Mouse (Mus musculus) C2C12 (cell line): Measurements from ENCODE around the gene Strn3. TPM values are rescaled to one million over a fixed set of nuclear protein-coding genes. Genes with fewer than 3 reads are reported as not detected.

Experiments used
- H3K27me3 ChIP-seq: one replicate; pipeline ENCODE4 v1.6.1; 2011; ENCODE audit not compliant: control insufficient read depth, insufficient read depth, insufficient read length
- H3K36me3 ChIP-seq: one replicate; pipeline ENCODE4 v1.6.1; 2011; ENCODE audit not compliant: control insufficient read depth, insufficient read depth
- H3K4me3 ChIP-seq: one replicate; pipeline ENCODE4 v1.5.1; 2011; ENCODE audit warnings: mild to moderate bottlenecking, control low read depth; ENCODE audit not compliant: poor library complexity, insufficient read depth, severe bottlenecking
- H3K79me2 ChIP-seq: one replicate; pipeline ENCODE4 v1.6.1; 2011; ENCODE audit not compliant: control insufficient read depth, insufficient read depth
- H3K79me3 ChIP-seq: one replicate; pipeline ENCODE4 v1.6.1; 2011; ENCODE audit warnings: low read depth, control low read depth
- H3ac ChIP-seq: one replicate; pipeline ENCODE3; 2011; ENCODE audit warnings: low read depth; ENCODE audit not compliant: control insufficient read depth, insufficient read length
- CEBPB ChIP-seq: IDR thresholded peaks from one replicate; pipeline ENCODE4 v1.6.1; 2011; ENCODE audit warnings: low read depth, mild to moderate bottlenecking, control low read depth, moderate library complexity
- CTCF ChIP-seq: IDR thresholded peaks from one replicate; pipeline ENCODE4 v1.5.1; 2011; ENCODE audit not compliant: control insufficient read depth, insufficient read depth, insufficient read length
- FOSL1 ChIP-seq: IDR thresholded peaks from one replicate; pipeline ENCODE4 v1.8.0; 2011; ENCODE audit warnings: mild to moderate bottlenecking, low read length; ENCODE audit not compliant: poor library complexity, insufficient read depth, severe bottlenecking
- MAX ChIP-seq: IDR thresholded peaks from one replicate; pipeline ENCODE4 v1.6.1; 2011; ENCODE audit warnings: mild to moderate bottlenecking, control low read depth
- MYOD1 ChIP-seq: IDR thresholded peaks from one replicate; pipeline ENCODE4 v1.6.1; 2011; ENCODE audit warnings: low read depth; ENCODE audit not compliant: control insufficient read depth, insufficient read length
- MYOG ChIP-seq: IDR thresholded peaks from one replicate; pipeline ENCODE4 v1.6.1; 2011; ENCODE audit not compliant: control insufficient read depth, insufficient read length; ENCODE audit errors: extremely low read depth
- USF1 ChIP-seq: IDR thresholded peaks from one replicate; pipeline ENCODE4 v1.6.1; 2011; ENCODE audit warnings: low read depth, mild to moderate bottlenecking, control low read depth, moderate library complexity
- long read RNA-seq, 2 experiments: library from polyadenylated mRNA; unstranded; transcript quantifications; one replicate each; pipeline ENCODE4 v2.0.0; 2019 to 2020
- polyA plus RNA-seq: library from polyadenylated mRNA; unstranded; fragments of >200 nt; fragmentation: generic; extraction: Trizol; gene quantifications from one replicate; pipeline ENCODE4 v1.2.1, GENCODE M21; 2012; ENCODE audit warnings: missing spikeins

Gene Strn3
- polyA plus RNA-seq: 20.5 TPM
- long read RNA-seq, experiment 1, partial matches to known transcripts: 11 of 12 reads
- long read RNA-seq, experiment 1, other reads (novel, unspliced or antisense): 0 of 12 reads
- long read RNA-seq, experiment 2, partial matches to known transcripts: 8 of 18 reads
- long read RNA-seq, experiment 2, other reads (novel, unspliced or antisense): 8 of 18 reads

- H3ac ChIP-seq: peak within 1 kb of the TSS; percentile 91
- H3K79me3 ChIP-seq: peaks cover 40% of the 10 kb centered on the region
- H3K36me3 ChIP-seq: no peaks in the 10 kb centered on the region
- TF ChIP-seq CTCF (no peak), CEBPB (no peak), MAX (peak; percentile 21), FOSL1 (no peak), MYOG (no peak), MYOD1 (no peak)
- no peaks in the 10 kb centered on the region for H3K27me3 ChIP-seq
- peak within 1 kb of the TSS; percentile 74 for H3K4me3 ChIP-seq
- H3K79me2 ChIP-seq: peaks cover 66% of the 10 kb centered on the region
Measured at GRCm38 (mm10) chr12:51691845-51692632, at the start of gene Strn3. Gene Strn3 (minus strand): TSS chr12:51691897.

DNA sequence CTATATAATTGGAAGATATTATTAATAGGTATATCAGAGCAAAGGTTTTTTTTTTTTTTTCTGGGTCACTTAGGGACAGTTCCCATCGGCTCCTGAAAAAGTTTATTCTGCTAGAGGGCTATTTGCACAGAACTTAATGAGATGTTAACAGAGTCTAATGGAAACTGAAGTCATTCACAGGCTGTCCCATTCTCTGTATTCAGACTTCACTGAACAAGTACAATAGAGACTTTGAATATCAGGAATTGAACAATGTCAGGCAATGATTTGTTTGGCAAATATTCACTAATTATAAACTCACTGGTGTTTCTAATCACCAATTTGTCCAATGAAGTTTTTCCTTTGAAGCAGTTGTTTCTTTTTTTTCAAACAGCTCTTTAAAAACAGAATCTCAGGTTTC lies 45.1 kb upstream of the Strn3 start:
- Histone ChIP-seq H3K4me3 (no peak overlapping the region), H3K36me3 (peaks cover 5% of the 10 kb centered on the region), H3K79me2 (no peaks in the 10 kb centered on the region), H3ac (no peak overlapping the region), H3K79me3 (no peaks in the 10 kb centered on the region), H3K27me3 (no peaks in the 10 kb centered on the region)
- TF ChIP-seq CTCF: no peak
- TF ChIP-seq MYOD1: no peak
- no peak for TF ChIP-seq MAX

GRCm38 (mm10) chr12:51736381-51736780 lies 44.7 kb upstream of the Strn3 start:
- no peaks in the 10 kb centered on the region for H3K79me3 ChIP-seq
- H3K36me3 ChIP-seq: peaks cover 2% of the 10 kb centered on the region
- TF ChIP-seq CEBPB (no peak), FOSL1 (no peak)
- H3K27me3 ChIP-seq: no peaks in the 10 kb centered on the region
- H3K79me2 ChIP-seq: no peaks in the 10 kb centered on the region
- H3K4me3 ChIP-seq: no peak overlapping the region
- H3ac ChIP-seq: no peak overlapping the region

- Histone ChIP-seq H3K79me2 (no peaks in the 10 kb centered on the region), H3K36me3 (no peaks in the 10 kb centered on the region), H3ac (no peak overlapping the region), H3K4me3 (no peak overlapping the region), H3K79me3 (no peaks in the 10 kb centered on the region), H3K27me3 (no peaks in the 10 kb centered on the region)
- TF ChIP-seq MYOG (no peak), FOSL1 (no peak), USF1 (peak; percentile 48), MAX (no peak), MYOD1 (no peak), CTCF (no peak), CEBPB (no peak)
Measured at GRCm38 (mm10) chr12:51735840-51736271, 44.2 kb upstream of the Strn3 start.

- Histone ChIP-seq H3K36me3 (no peaks in the 10 kb centered on the region), H3K4me3 (no peak overlapping the region), H3K79me3 (no peaks in the 10 kb centered on the region), H3ac (peak overlapping the region; percentile 53), H3K79me2 (no peaks in the 10 kb centered on the region), H3K27me3 (no peaks in the 10 kb centered on the region)
- TF ChIP-seq FOSL1 (no peak), CTCF (no peak), USF1 (no peak), MYOG (no peak), MAX (no peak), MYOD1 (no peak)
Measured at GRCm38 (mm10) chr12:51734605-51735211, 43.0 kb upstream of the Strn3 start.

- Histone ChIP-seq H3K36me3 (no peaks in the 10 kb centered on the region), H3K27me3 (no peaks in the 10 kb centered on the region), H3ac (no peak overlapping the region), H3K4me3 (no peak overlapping the region), H3K79me3 (no peaks in the 10 kb centered on the region), H3K79me2 (no peaks in the 10 kb centered on the region)
- TF ChIP-seq CEBPB (no peak), MAX (no peak), CTCF (no peak), FOSL1 (no peak), USF1 (no peak), MYOG (no peak), MYOD1 (no peak)
Measured at GRCm38 (mm10) chr12:51729827-51730226, 38.1 kb upstream of the Strn3 start.
